Mouse (Mus musculus): ENCODE data around the gene Gabrr2. TPM values are rescaled to one million over a fixed set of nuclear protein-coding genes. Genes with fewer than 3 reads are reported as not detected.
A peak's percentile ranks its signal among the peaks of the same experiment; 100 is the strongest.
"Not testable (repeated sequence)": the region's sequence is repeated elsewhere in the genome, so short reads cannot be mapped to it uniquely, and the experiment has no call there.

Gabrr2 gene
- total RNA-seq, 2 experiments from 2014 or later: 0.62 to 0.81 TPM

- peak; percentile 38 to 65 for DNase-seq (ENCODE audit: low spot score in 2 of 2)
These were observed 6.1 kb downstream of the Gabrr2 start for GRCm38 (mm10) chr4:33068894-33069293.

GRCm38 (mm10) chr4:33070326-33070725 lies 7.5 kb downstream of the Gabrr2 start:
- DNase-seq (ENCODE audit: low spot score in 2 of 2): no peak

- DNase-seq (ENCODE audit: low spot score in 2 of 2): no peak
These were observed 8.5 kb downstream of the Gabrr2 start for GRCm38 (mm10) chr4:33071337-33071736.

GRCm38 (mm10) chr4:33072526-33073161 lies 9.8 kb downstream of the Gabrr2 start:
- no peak for DNase-seq (ENCODE audit: low spot score in 2 of 2)

GRCm38 (mm10) chr4:33074406-33074805 lies 11.6 kb downstream of the Gabrr2 start:
- DNase-seq (ENCODE audit: low spot score in 2 of 2): no peak

- DNase-seq (ENCODE audit: low spot score in 2 of 2): no peak
These were observed 12.1 kb downstream of the Gabrr2 start for GRCm38 (mm10) chr4:33074851-33075250.

- no peak for DNase-seq (ENCODE audit: low spot score in 2 of 2)
These were observed 13.2 kb downstream of the Gabrr2 start for GRCm38 (mm10) chr4:33075776-33076524.

GRCm38 (mm10) chr4:33077161-33077560 lies 14.4 kb downstream of the Gabrr2 start:
- DNase-seq (ENCODE audit: low spot score in 2 of 2): no peak

GRCm38 (mm10) chr4:33077724-33078123 lies 14.9 kb downstream of the Gabrr2 start:
- no peak for DNase-seq (ENCODE audit: low spot score in 2 of 2)

- DNase-seq (ENCODE audit: low spot score in 2 of 2): no peak
These were observed 15.7 kb downstream of the Gabrr2 start for GRCm38 (mm10) chr4:33078492-33078891.

GRCm38 (mm10) chr4:33099118-33099694 lies 36.4 kb downstream of the Gabrr2 start:
- no peak for DNase-seq (ENCODE audit: low spot score in 2 of 2)

- no peak for DNase-seq (ENCODE audit: low spot score in 2 of 2)
These were observed 47.1 kb downstream of the Gabrr2 start for GRCm38 (mm10) chr4:33109720-33110458.

- no peak for DNase-seq (ENCODE audit: low spot score in 2 of 2)
These were observed 48.0 kb downstream of the Gabrr2 start for GRCm38 (mm10) chr4:33110845-33111244.

GRCm38 (mm10) chr4:33111358-33111757 lies 48.6 kb downstream of the Gabrr2 start:
- DNase-seq (ENCODE audit: low spot score in 2 of 2): no peak

GRCm38 (mm10) chr4:33112866-33113265 lies 50.1 kb downstream of the Gabrr2 start:
- not testable (repeated sequence) for DNase-seq (ENCODE audit: low spot score in 2 of 2)

GRCm38 (mm10) chr4:33119118-33119517 lies 56.3 kb downstream of the Gabrr2 start:
- DNase-seq (ENCODE audit: low spot score in 2 of 2): peak; percentile 63 to 93

- DNase-seq (ENCODE audit: low spot score in 2 of 2): peak in 1 of 2 experiments; percentile 61
These were observed 61.7 kb downstream of the Gabrr2 start for GRCm38 (mm10) chr4:33124493-33124892.

GRCm38 (mm10) chr4:33125409-33126084 lies 62.7 kb downstream of the Gabrr2 start:
- peak; percentile 7 to 39 for DNase-seq (ENCODE audit: low spot score in 2 of 2)

- DNase-seq (ENCODE audit: low spot score in 2 of 2): no peak
These were observed 69.4 kb downstream of the Gabrr2 start, which contains the start of gene Gabrr1 for GRCm38 (mm10) chr4:33132221-33132620. Gene Gabrr1 (plus strand): TSS chr4:33132521.
